Mouse (Mus musculus): ENCODE results near the gene Mlxipl. TPM values are rescaled to one million over a fixed set of nuclear protein-coding genes. Genes with fewer than 3 reads are reported as not detected.
"Not testable (repeated sequence)": the region's sequence is repeated elsewhere in the genome, so short reads cannot be mapped to it uniquely, and the experiment has no call there.

Mlxipl gene
- polyA plus RNA-seq, 2 experiments = 0.54 to 3.3 TPM

- DNase-seq (ENCODE audit: low spot score) (no peak), ATAC-seq (ENCODE audit: low FRiP score, low read depth) (no peak)
- Histone ChIP-seq H3K27me3 (ENCODE audit: control insufficient read depth, insufficient read depth, low read length) (no peaks in the 10 kb centered on the region), H3K36me3 (ENCODE audit: control insufficient read depth, insufficient read depth, low read length) (peaks cover 67% of the 10 kb centered on the region), H3K4me1 (ENCODE audit: control insufficient read depth, insufficient read depth, low read length) (no peaks in the 10 kb centered on the region), H3K4me2 (replicated peaks; ENCODE audit: low read depth, low read length, severe bottlenecking) (no peak overlapping the region), H3K9me3 (ENCODE audit: control insufficient read depth, low read length) (no peaks in the 10 kb centered on the region), H3K9ac (ENCODE audit: low read depth, low read length, severe bottlenecking) (no peak overlapping the region), H3K27ac (replicated peaks; ENCODE audit: low read depth, low read length) (no peak overlapping the region), H3K4me3 (replicated peaks; ENCODE audit: low read length) (no peak overlapping the region)
- no peak for TF ChIP-seq POLR2A (IDR thresholded peaks at IDR 0.05; ENCODE audit: borderline replicate concordance, extremely low read depth, insufficient read depth, insufficient read length)
- whole genome bisulfite sequencing = 94% methylated on average over 5 of the region's 5 CpGs
Observed at GRCm38 (mm10) chr5:135048539-135048938, 41.2 kb upstream of the Mlxipl start.

- ATAC-seq (ENCODE audit: low FRiP score, low read depth); H3K27me3 ChIP-seq (ENCODE audit: control insufficient read depth, insufficient read depth, low read length); H3K9me3 ChIP-seq (ENCODE audit: control insufficient read depth, low read length); H3K4me2 ChIP-seq (replicated peaks; ENCODE audit: low read depth, low read length, severe bottlenecking); H3K4me1 ChIP-seq (ENCODE audit: control insufficient read depth, insufficient read depth, low read length); DNase-seq (ENCODE audit: low spot score); H3K27ac ChIP-seq (replicated peaks; ENCODE audit: low read depth, low read length); H3K9ac ChIP-seq (ENCODE audit: low read depth, low read length, severe bottlenecking); H3K4me3 ChIP-seq (replicated peaks; ENCODE audit: low read length): not testable (repeated sequence)
- 83% methylated on average over 5 of the region's 6 CpGs for WGBS
- H3K36me3 ChIP-seq (ENCODE audit: control insufficient read depth, insufficient read depth, low read length) = peaks cover 69% of the 10 kb centered on the region
Observed at GRCm38 (mm10) chr5:135049268-135049667, 40.4 kb upstream of the Mlxipl start.

GRCm38 (mm10) chr5:135053356-135053755, 36.3 kb upstream of the Mlxipl start:
- H3K4me1 ChIP-seq (ENCODE audit: control insufficient read depth, insufficient read depth, low read length) = no peaks in the 10 kb centered on the region
- no peaks in the 10 kb centered on the region for H3K27me3 ChIP-seq (ENCODE audit: control insufficient read depth, insufficient read depth, low read length)
- H3K9ac ChIP-seq (ENCODE audit: low read depth, low read length, severe bottlenecking) = no peak overlapping the region
- ATAC-seq (ENCODE audit: low FRiP score, low read depth) = no peak
- no peak for DNase-seq (ENCODE audit: low spot score)
- no peaks in the 10 kb centered on the region for H3K9me3 ChIP-seq (ENCODE audit: control insufficient read depth, low read length)
- no peak overlapping the region for H3K4me2 ChIP-seq (replicated peaks; ENCODE audit: low read depth, low read length, severe bottlenecking)
- H3K27ac ChIP-seq (replicated peaks; ENCODE audit: low read depth, low read length) = no peak overlapping the region
- WGBS = 92% methylated on average over 12 of the region's 12 CpGs
- TF ChIP-seq POLR2A (IDR thresholded peaks at IDR 0.05; ENCODE audit: borderline replicate concordance, extremely low read depth, insufficient read depth, insufficient read length) = no peak
- H3K36me3 ChIP-seq (ENCODE audit: control insufficient read depth, insufficient read depth, low read length) = peaks cover 76% of the 10 kb centered on the region
- no peak overlapping the region for H3K4me3 ChIP-seq (replicated peaks; ENCODE audit: low read length)

- Histone ChIP-seq H3K9ac (ENCODE audit: low read depth, low read length, severe bottlenecking) (peak within 1 kb of the TSS; percentile 81), H3K36me3 (ENCODE audit: control insufficient read depth, insufficient read depth, low read length) (peaks cover 40% of the 10 kb centered on the region), H3K4me1 (ENCODE audit: control insufficient read depth, insufficient read depth, low read length) (peaks cover 9% of the 10 kb centered on the region), H3K27ac (replicated peaks; ENCODE audit: low read depth, low read length) (peak within 1 kb of the TSS; percentile 58; the same call in 1 of the 2 replicates), H3K9me3 (ENCODE audit: control insufficient read depth, low read length) (no peaks in the 10 kb centered on the region), H3K4me3 (replicated peaks; ENCODE audit: low read length) (peak within 1 kb of the TSS; percentile 95), H3K27me3 (ENCODE audit: control insufficient read depth, insufficient read depth, low read length) (no peaks in the 10 kb centered on the region), H3K4me2 (replicated peaks; ENCODE audit: low read depth, low read length, severe bottlenecking) (peak within 1 kb of the TSS; percentile 72)
- DNase-seq (ENCODE audit: low spot score) = peak; percentile 99
- peak; percentile 81; the same call in 1 of the 2 replicates for TF ChIP-seq POLR2A (IDR thresholded peaks at IDR 0.05; ENCODE audit: borderline replicate concordance, extremely low read depth, insufficient read depth, insufficient read length)
- WGBS = under 1% methylated on average over 42 of the region's 52 CpGs
- ATAC-seq (ENCODE audit: low FRiP score, low read depth) = peak; percentile 97
Observed at GRCm38 (mm10) chr5:135063629-135064381, 25.9 kb upstream of the Mlxipl start, which contains the start of gene Dnajc30. Dnajc30 (plus strand) TSS chr5:135064202.

- H3K4me3 ChIP-seq (replicated peaks; ENCODE audit: low read length) = peak overlapping the region; percentile 95
- no peaks in the 10 kb centered on the region for H3K9me3 ChIP-seq (ENCODE audit: control insufficient read depth, low read length)
- no peak for TF ChIP-seq POLR2A (IDR thresholded peaks at IDR 0.05; ENCODE audit: borderline replicate concordance, extremely low read depth, insufficient read depth, insufficient read length)
- ATAC-seq (ENCODE audit: low FRiP score, low read depth) (peak; percentile 12; the same call in 1 of the 2 replicates), DNase-seq (ENCODE audit: low spot score) (no peak)
- H3K27ac ChIP-seq (replicated peaks; ENCODE audit: low read depth, low read length) = peak overlapping the region; percentile 58; the same call in 1 of the 2 replicates
- peaks cover 9% of the 10 kb centered on the region for H3K4me1 ChIP-seq (ENCODE audit: control insufficient read depth, insufficient read depth, low read length)
- H3K4me2 ChIP-seq (replicated peaks; ENCODE audit: low read depth, low read length, severe bottlenecking) = peak overlapping the region; percentile 72
- peaks cover 34% of the 10 kb centered on the region for H3K36me3 ChIP-seq (ENCODE audit: control insufficient read depth, insufficient read depth, low read length)
- no peaks in the 10 kb centered on the region for H3K27me3 ChIP-seq (ENCODE audit: control insufficient read depth, insufficient read depth, low read length)
- H3K9ac ChIP-seq (ENCODE audit: low read depth, low read length, severe bottlenecking) = peak overlapping the region; percentile 81
- 2% methylated on average over 31 of the region's 40 CpGs for WGBS
Observed at GRCm38 (mm10) chr5:135064382-135064766, 25.3 kb upstream of the Mlxipl start.

GRCm38 (mm10) chr5:135064909-135065446, 24.7 kb upstream of the Mlxipl start, which contains the start of gene Bud23:
Bud23 (minus strand) TSS chr5:135064959.
- Histone ChIP-seq H3K27ac (replicated peaks; ENCODE audit: low read depth, low read length) (peak within 1 kb of the TSS; percentile 58; the same call in 1 of the 2 replicates), H3K4me2 (replicated peaks; ENCODE audit: low read depth, low read length, severe bottlenecking) (peak within 1 kb of the TSS; percentile 72), H3K4me3 (replicated peaks; ENCODE audit: low read length) (peak within 1 kb of the TSS; percentile 95), H3K9ac (ENCODE audit: low read depth, low read length, severe bottlenecking) (peak within 1 kb of the TSS; percentile 81), H3K36me3 (ENCODE audit: control insufficient read depth, insufficient read depth, low read length) (peaks cover 28% of the 10 kb centered on the region)
- not testable (repeated sequence) for H3K27me3 ChIP-seq (ENCODE audit: control insufficient read depth, insufficient read depth, low read length); H3K4me1 ChIP-seq (ENCODE audit: control insufficient read depth, insufficient read depth, low read length); DNase-seq (ENCODE audit: low spot score); H3K9me3 ChIP-seq (ENCODE audit: control insufficient read depth, low read length); ATAC-seq (ENCODE audit: low FRiP score, low read depth)
- 74% methylated on average over 8 of the region's 9 CpGs for WGBS
